Mouse (Mus musculus) brown adipose tissue, adult 24 weeks (tissue): Measurements from ENCODE around the gene Spcs2. TPM values are rescaled to one million over a fixed set of nuclear protein-coding genes. Genes with fewer than 3 reads are reported as not detected.
A peak's percentile ranks its signal among the peaks of the same experiment; 100 is the strongest.

Source experiments
- H3K27ac ChIP-seq: fragments of 200-500 bp; replicated peaks from 2 replicates; pipeline ENCODE4 v1.5.1; 2012; ENCODE audit warnings: low read depth, mild to moderate bottlenecking, low read length
- H3K4me1 ChIP-seq: fragments of 200-500 bp; 2 replicates; pipeline ENCODE4 v1.6.1; 2012; ENCODE audit warnings: low read length, mixed read lengths; ENCODE audit not compliant: control insufficient read depth, insufficient read depth, insufficient read length
- H3K4me3 ChIP-seq: fragments of 200-500 bp; 2 replicates; pipeline ENCODE4 v1.5.1; 2012; ENCODE audit warnings: low read depth, mild to moderate bottlenecking, low read length, moderate library complexity; ENCODE audit not compliant: insufficient read depth
- polyA plus RNA-seq: library from polyadenylated mRNA; stranded (reverse); fragments of >200 nt; gene quantifications from 2 replicates; pipeline ENCODE4 v1.2.4, GENCODE M21; 2012; ENCODE audit not compliant: missing spikeins, insufficient read depth, insufficient read length

Spcs2 gene
- polyA plus RNA-seq, 1 experiment, result 50.0 TPM

DNA sequence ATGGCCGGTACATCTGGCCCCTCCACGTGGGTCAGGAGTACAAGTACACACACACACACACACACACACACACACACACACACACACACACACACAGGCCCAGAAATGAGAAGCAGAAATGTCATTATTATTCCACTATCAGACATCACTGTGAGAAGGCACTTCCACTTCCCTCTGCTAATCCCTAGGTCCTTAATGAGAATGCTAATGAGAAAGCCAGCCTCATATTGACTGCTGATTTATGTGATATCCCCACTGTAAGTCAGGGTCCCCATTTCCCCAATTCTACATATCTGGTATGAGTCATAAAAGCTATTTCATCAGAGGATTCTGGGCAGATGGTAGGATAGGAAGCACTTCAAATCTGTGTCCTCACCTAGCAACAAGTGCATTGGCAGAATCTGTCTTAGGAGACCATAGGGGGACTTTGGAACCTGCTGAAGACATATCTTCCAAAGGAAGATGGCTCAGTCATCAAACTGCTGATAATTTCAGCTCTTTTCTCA, 24.0 kb upstream of the Spcs2 start:
- Histone ChIP-seq H3K27ac (no peak overlapping the region), H3K4me3 (no peak overlapping the region), H3K4me1 (no peaks in the 10 kb centered on the region)

DNA sequence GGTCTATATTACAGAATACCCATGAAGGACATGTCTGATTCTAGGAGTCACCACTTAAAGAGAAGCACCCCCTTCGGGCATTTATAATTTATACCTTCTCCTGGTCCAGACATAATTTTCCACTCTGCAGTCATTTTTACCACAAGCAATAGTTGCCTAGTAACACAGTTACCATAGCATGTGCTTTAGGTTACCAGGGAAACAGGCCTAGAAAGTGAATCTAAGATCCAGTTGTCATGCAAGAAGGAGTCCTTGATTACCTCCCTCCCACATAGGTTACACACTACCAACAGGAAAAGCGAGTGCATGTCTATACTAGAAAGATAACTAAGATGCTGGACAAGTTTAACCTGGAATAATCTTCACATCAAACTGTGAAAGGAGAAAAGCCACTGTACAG, 15.0 kb upstream of the Spcs2 start:
- H3K4me1 ChIP-seq, result no peaks in the 10 kb centered on the region
- no peak overlapping the region for H3K27ac ChIP-seq
- no peak overlapping the region for H3K4me3 ChIP-seq

DNA sequence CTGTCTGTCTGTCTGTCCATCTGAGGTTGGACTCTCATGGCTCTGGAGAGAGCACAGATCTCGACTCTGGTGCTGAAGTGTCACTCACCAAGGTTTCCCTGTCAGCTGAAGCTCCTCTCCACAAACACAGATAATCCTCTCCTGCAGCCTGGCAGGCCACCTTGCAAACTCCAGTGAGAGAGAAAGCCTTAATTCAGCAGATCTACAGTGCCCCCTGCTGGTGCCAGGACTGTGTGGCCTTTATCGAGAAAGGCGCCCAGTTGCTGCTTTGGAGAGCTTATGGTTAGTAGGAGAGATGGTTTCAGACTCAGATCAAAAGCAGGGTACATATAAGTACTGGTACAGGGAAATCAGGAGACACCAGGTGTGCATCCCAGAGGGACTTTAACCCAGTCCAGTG, 13.1 kb upstream of the Spcs2 start:
- Histone ChIP-seq H3K27ac (no peak overlapping the region), H3K4me1 (no peaks in the 10 kb centered on the region), H3K4me3 (no peak overlapping the region)

DNA sequence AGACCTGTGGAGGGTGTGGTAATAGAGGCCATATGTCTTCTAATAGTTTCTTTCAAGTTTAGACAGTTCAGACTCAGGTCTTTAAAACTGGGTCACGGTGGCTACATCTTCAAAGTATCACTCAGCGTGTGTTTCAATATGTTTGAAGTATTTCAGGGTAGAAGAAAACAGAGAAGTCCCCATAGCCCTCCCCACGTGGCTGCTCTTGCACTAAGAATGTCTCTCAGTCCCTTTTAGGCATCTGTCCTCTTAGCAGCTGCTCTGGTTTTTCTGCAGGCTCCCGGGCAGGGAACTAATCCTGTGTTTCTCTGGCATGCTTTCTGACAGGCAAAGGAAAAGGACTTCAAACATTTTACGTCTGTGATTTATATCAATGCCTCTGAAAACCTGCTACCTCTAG, 12.6 kb upstream of the Spcs2 start:
- H3K4me3 ChIP-seq, result no peak overlapping the region
- H3K27ac ChIP-seq, result no peak overlapping the region
- no peaks in the 10 kb centered on the region for H3K4me1 ChIP-seq

DNA sequence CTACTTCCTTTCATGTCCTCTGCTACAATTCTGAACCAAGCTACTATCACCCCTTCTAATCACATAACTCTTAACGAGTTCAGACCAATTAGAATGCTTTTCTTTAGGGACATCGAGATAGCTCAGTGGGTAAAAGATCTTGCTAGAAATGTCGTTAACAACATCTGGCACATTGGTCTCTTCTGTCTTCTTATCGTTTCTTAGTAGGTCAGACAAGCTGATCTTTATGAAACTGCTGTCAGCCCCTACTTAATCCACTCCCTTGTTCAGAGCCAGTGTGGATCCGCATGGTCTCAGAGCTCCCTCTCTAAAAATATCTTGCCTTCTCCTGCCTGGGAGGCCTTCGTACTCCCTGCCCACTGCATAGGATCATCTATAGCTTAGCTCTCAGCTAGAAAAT, 10.7 kb upstream of the Spcs2 start:
- Histone ChIP-seq H3K4me3 (no peak overlapping the region), H3K27ac (no peak overlapping the region)

DNA sequence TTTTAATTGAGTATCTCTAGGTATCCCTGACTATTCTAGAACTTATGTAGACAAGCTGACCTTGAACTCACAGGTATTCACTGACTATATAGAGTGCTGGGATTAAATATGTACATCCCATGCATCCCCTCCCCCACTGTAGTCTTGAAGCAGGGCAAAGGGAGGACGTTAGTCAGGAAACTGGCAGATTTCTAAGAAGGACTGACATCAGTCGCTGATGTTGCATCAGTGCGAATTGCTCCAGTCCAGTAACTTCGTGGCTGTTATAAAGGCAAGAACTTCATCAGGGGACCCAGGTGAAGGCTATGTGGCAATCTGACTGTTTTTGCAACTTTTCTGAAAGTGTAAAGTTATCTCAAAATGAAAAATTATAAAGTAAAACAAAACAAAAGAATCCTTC, 6.0 kb upstream of the Spcs2 start:
- no peak overlapping the region for H3K4me3 ChIP-seq
- peaks cover 6% of the 10 kb centered on the region for H3K4me1 ChIP-seq
- no peak overlapping the region for H3K27ac ChIP-seq

More for the DNA sequence above, 10.7 kb upstream of the Spcs2 start:
- H3K4me1 ChIP-seq, result no peaks in the 10 kb centered on the region

DNA sequence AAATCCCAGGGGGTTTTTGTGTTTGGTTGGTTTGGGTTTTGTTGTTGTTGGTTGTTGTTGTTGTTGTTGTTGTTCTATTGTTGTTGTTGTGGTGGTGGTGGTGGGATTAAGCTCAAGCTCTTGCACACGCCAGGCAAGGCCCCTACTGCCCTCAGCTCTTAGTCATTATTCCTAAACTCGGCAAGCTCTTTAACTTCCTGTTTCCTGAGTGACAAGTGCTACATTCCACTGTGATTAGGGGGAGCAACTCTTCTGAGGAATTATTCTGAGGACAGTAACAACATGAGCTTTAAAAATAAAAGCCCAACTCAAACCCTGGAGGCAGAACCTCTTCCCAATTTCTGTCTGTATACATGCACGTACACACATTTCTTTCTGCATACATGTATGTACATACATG, 2.0 kb upstream of the Spcs2 start:
- no peak overlapping the region for H3K27ac ChIP-seq
- H3K4me3 ChIP-seq, result no peak overlapping the region
- H3K4me1 ChIP-seq, result peaks cover 6% of the 10 kb centered on the region

DNA sequence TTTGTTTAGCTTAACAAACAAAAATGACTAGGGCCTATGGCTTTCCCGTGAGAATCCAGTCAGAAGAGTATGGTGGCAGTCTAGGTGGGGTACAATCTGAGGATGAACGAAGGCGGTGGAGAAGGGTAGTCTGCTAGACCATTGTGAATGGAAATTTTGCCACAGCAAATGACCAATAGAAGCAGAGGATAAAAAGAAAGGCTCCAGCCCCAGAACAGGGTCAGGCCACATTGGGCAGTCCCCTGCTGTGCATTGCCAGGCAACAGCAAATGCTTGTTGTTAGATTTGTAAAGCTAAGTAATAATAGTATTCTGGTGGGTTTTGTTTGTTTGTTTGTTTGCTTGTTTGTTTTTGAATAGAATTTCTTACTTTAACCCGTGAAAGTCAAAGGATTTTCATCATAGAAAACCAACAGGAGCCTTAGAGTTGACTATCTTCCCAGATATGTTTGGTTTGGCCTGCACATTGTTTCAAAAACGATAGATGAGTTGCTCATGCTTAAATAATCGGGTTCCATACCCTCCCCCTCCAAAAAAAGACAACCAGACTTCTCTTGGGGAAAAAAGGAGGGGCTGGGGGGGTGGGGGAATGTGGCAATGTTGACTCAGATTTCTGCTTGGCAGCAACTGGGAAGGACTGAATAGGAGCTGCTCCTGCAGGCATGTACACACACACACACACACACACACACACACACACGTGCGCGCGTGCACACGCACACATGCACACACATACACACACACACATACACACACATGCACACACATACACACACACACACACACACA, 1.2 kb upstream of the Spcs2 start:
- no peak overlapping the region for H3K27ac ChIP-seq

DNA sequence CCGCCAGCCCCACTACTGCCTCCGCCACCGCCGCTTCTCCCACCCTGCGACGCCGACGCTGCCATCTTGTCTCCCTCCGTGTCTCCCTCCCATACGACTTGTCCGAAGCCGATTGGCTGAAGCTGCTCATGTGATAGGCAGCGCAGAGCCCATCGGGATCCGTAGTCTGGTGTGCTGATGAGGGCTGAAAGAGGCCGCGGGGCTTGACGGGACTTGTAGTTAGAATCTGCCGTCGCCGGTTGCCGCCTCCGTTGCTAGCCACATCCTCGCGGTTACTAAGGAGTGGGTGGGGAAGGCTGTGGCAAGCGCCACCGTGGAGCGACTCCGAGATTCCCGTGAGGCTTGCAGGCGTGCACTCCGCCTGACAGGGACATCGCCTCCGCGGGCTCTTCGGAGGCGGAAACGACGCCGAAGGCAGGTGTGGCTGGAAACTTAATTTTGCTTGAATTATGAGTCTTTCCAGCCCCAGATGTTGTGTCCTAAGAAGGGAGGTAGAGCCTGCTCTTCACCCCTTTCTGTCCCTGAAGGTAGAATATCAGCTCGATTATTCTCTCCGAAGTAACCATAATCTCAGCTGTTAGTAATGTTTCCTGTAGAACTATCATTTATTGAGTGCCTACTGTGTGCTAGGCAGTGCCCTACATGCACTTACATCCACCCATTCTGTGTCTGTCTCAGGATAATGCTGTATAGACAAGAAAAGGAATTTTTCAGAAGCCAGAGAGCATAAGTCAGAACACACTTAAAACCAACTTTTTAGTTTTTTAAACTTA, 4.3 kb downstream of the Spcs2 start, which contains the start of gene Xrra1:
TSS of gene Xrra1 (plus strand) at position 304 of the 773 bp plus-strand sequence.
- no peak within 1 kb of the TSS for H3K27ac ChIP-seq
- H3K4me1 ChIP-seq, result peaks cover 7% of the 10 kb centered on the region
- peak within 1 kb of the TSS; percentile 73 for H3K4me3 ChIP-seq

More for the DNA sequence above, 1.2 kb upstream of the Spcs2 start:
- Histone ChIP-seq H3K4me1 (peaks cover 6% of the 10 kb centered on the region), H3K4me3 (no peak overlapping the region)

DNA sequence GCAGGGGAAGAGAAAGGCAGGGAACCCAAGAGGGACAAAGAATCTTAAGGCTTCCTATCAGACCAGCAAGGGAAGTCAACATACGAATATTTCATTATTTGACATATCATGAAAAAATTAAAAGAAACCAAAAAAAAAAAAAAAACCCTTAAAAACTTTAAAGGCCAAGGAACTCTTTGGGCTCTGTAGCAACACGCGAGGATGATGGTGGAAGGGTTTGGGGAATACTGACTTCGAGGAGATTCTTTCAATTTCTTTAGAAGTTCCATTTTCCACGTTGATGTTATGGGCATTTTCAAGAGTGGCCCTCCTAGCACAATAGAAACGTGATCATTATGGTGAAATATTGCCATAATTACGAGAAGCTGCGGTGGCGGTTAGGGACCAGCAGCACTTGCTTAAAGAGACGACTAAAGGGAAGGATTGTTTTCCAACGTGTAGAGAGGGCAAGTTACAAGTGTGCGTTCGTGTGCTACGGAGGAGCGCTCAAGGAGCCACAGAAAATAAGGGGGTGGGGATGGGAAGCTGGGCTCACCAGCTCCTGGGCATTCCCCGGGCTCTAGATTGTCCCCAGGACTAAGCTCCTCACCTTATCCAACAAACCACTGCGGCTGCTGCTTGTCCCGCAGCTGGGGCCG, 5.0 kb downstream of the Spcs2 start:
- no peak overlapping the region for H3K27ac ChIP-seq
- H3K4me3 ChIP-seq, result peak overlapping the region; percentile 73
- H3K4me1 ChIP-seq, result peaks cover 7% of the 10 kb centered on the region

DNA sequence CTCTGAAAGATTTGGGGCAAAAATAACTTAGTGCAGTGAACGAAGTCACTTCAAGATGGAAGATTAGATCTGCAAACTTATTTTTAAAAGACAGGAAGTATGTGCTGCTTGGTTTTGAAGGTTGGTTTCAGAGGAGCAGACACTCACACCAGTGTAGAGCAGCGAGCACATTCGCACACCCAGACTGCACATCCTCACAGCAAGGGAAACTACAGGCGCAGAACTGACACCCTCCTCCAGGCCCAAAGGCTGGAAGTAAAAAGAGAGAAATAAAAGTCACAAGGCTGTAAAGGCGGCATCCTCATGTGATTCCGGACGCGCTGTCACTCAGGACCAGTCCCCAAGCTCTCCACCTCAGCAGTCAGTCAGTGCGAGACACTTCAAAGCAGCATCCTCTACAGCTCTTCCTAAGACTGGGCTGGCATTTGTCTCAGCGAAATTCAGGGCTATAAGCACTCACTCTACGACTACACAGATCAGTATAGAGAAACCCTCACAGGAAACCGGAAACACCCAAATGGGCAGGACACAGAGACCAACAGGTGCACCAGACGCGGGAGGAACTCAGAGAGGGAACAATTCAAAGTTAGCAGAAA, 6.9 kb downstream of the Spcs2 start:
- Histone ChIP-seq H3K27ac (no peak overlapping the region), H3K4me1 (peaks cover 7% of the 10 kb centered on the region), H3K4me3 (no peak overlapping the region)

DNA sequence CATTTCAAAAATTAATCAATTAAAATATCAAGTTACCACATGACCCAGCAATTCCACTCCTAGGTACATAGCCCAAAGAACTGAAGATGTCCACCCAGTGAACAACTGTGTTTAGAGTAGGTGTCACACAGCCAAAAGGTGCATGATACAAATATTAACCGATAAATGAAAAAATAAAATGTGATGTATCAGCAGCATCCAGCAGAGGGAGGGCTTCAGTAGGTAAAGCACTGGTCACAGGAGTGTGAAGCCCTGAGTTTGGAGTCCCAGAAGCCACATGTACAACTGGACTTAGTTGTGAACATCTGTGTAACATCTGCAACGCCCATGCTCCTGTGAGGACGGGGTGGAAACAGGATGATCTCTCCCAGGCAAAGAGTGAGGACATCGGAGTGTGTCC, 9.0 kb downstream of the Spcs2 start:
- Histone ChIP-seq H3K4me1 (peaks cover 7% of the 10 kb centered on the region), H3K4me3 (no peak overlapping the region), H3K27ac (no peak overlapping the region)

DNA sequence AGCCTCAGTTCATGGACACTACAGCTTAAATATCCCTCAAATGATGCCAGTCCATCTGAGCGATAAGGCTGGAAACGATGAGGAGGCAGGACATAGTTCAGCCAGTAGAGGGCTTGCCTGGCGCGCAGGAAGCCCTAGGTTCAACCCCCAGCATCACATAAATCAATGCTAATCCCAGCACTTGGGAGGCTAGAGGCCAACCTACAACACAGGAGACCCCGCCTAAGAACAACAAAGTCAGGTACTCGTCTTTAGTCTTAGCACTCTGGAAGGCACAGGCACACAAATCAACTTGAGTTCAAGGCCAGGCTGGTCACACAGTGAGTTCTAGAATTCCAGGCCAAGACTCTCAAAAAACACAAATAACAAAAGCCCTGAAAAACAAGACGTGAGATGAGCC, 9.9 kb downstream of the Spcs2 start:
- Histone ChIP-seq H3K4me3 (no peak overlapping the region), H3K4me1 (peaks cover 7% of the 10 kb centered on the region), H3K27ac (no peak overlapping the region)

DNA sequence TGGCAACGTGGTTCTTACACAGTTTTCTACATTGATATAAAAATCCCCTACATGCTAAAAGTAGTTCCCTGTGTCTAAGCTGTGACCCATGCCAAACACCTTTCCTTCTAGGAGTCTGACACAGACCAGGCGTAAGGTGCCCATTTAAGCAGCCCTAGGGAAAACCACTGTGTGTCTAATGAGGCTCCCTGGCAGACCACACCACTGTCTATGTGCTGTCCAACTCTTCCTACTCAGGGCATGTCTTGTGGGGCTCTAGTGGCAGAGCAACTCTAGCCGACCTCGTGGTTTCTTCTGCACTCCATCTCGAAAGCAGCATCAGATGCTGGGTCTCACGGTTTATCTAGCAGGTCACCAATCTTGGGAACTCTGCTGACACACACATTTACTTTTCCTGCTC, 11.6 kb downstream of the Spcs2 start:
- no peaks in the 10 kb centered on the region for H3K4me1 ChIP-seq
- H3K4me3 ChIP-seq, result no peak overlapping the region
- no peak overlapping the region for H3K27ac ChIP-seq

DNA sequence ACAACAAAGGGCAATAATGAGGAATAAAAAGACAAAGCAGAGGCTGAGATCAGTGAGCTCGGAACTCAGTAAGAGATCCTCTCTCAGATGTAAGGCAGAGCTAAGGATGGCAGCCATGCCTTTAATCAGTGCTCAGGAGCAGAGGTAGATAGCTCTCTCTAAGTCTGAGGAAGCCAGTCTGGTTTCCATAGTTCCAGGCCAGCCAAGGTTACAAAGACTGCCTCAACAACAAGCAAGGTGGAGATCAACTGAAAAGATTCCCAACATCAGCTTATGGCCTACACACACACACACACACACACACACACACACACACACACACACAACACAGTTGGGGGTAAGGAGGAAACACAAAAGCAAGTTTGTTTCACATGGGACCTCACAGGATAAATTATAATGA, 12.1 kb downstream of the Spcs2 start:
- Histone ChIP-seq H3K4me3 (no peak overlapping the region), H3K27ac (no peak overlapping the region), H3K4me1 (no peaks in the 10 kb centered on the region)
